Mouse (Mus musculus): ENCODE data around the gene Cd3g. TPM values are rescaled to one million over a fixed set of nuclear protein-coding genes. Genes with fewer than 3 reads are reported as not detected.

Cd3g gene
- total RNA-seq, 2 experiments from 2014 or later, result not detected

DNA sequence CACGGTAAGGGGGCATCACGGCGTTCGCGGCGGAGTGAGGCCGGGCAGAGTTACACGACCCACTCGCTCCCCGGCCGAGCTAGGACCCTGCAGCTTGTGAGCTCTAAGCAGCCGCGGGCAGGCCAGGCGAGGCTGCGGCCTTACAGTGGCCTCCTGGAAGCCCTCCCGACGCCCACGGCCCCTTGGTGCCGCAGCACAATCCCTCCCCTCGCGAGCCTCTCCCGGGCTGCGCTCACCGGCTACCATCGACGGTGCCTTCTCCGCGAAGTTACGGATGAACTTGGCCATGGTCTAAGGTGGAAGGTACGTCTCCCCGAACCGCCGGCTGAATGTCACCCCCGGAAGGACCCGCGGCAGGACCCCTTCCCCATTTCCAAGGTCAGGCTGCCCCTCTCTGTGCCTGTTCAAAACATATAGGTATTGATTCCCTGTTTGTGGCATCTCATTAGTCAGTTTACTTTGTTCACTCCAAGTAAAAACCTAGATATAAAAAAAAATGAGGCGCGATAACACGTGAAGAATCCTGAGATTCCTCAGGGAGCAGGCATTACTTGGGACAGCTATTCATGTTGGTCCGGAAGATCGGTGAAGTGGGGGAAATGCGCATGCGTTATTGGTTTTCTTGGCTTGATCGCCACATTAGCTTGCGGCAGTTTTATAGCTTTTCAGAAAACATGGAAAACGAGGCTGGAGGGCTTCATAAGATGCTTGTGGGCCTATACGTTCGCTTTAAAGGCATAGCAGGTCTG is 59.7 kb downstream of the Cd3g start, which contains the start of gene Atp5l:
Gene Atp5l (minus strand): TSS at position 369 of the 749 bp plus-strand sequence.
- DNase-seq (ENCODE audit: low spot score in 2 of 2), result peak; percentile 83 to 94

DNA sequence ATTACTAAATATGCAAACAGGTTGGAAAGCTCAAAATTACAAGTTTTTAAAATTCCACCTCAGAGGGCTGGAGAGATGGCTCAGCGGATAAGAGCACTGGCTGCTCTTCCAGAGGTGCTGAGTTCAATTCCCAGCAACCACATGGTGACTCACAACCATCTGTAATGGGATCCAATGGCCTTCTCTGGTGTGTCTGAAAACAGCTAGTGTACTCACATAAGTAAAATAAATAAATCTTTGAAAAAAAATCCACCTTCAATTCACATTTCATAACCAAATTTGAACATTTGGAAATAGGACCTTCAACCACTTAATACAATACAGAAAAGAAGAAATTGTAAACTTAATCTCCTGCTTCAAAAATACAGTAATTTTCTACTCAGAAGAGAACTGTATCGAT is 60.6 kb downstream of the Cd3g start:
- DNase-seq (ENCODE audit: low spot score in 2 of 2), result no peak

Other genes with a start within 250 kb of the Cd3g start
- 10 to 100 TPM; 62.4 to 84.0 TPM for gene Phldb1, start 245.2 kb downstream of the Cd3g start, total RNA-seq (2021)
- gene Arcn1, start 212.6 kb downstream of the Cd3g start, total RNA-seq (2021), result 100 to 1,000 TPM in 1 of 2 experiments, 10 to 100 TPM in 1; 97.1 to 103 TPM
- 10 to 100 TPM; 65.2 to 78.9 TPM for gene Ift46, start 212.5 kb downstream of the Cd3g start, total RNA-seq (2021)
- gene Tmem25, start 181.1 kb downstream of the Cd3g start, total RNA-seq (2021), result 10 to 100 TPM; 49.4 to 54.9 TPM
- 1 to 10 TPM in 1 of 2 experiments, not detected in 1; 1.2 TPM for gene Ttc36, start 177.4 kb downstream of the Cd3g start, total RNA-seq (2021)
- 10 to 100 TPM; 72.0 to 84.2 TPM for gene Kmt2a, start 99.1 kb downstream of the Cd3g start, total RNA-seq (2021)
- gene Atp5l, start 59.7 kb downstream of the Cd3g start, total RNA-seq (2021), result 100 to 1,000 TPM; 334 to 337 TPM
- gene Ube4a, start 14.8 kb downstream of the Cd3g start, total RNA-seq (2021), result 10 to 100 TPM; 67.0 to 73.5 TPM
- gene Cd3d, start 1.4 kb upstream of the Cd3g start, total RNA-seq (2021), result not detected
- not detected for gene Cd3e, start 29.2 kb upstream of the Cd3g start, total RNA-seq (2021)
- gene Mpzl2, start 59.4 kb upstream of the Cd3g start, total RNA-seq (2021), result under 1 TPM; 0.43 to 0.67 TPM
- gene Mpzl3, start 74.8 kb upstream of the Cd3g start, total RNA-seq (2021), result 1 to 10 TPM; 4.2 to 5.7 TPM
- under 1 TPM; 0.32 to 0.84 TPM for gene Jaml, start 98.8 kb upstream of the Cd3g start, total RNA-seq (2021)
- gene Scn2b, start 137.4 kb upstream of the Cd3g start, total RNA-seq (2021), result 100 to 1,000 TPM; 261 to 264 TPM
- 10 to 100 TPM; 12.9 to 15.5 TPM for gene Scn4b, start 158.0 kb upstream of the Cd3g start, total RNA-seq (2021)
- gene BC049352, start 201.6 kb upstream of the Cd3g start, total RNA-seq (2021), result under 1 TPM; 0.22 to 0.81 TPM
- gene Tmprss4, start 223.7 kb upstream of the Cd3g start, total RNA-seq (2021), result not detected

All from layer of hippocampus, adult 18-20 months (tissue).